ENCODE assay signal across 11 mouse cellular contexts in genomic region chr9:62253736-62254443, GRCm38 (mm10). TPM values are rescaled to one million over a fixed set of nuclear protein-coding genes. Genes with fewer than 3 reads are reported as not detected.
DNase-seq lines count a peak whose midpoint lies in the region; ATAC-seq and TF ChIP-seq lines count a peak whose summit lies in the region.
"Had no signal": no experiment of that assay in that cellular context is flagged by ENCODE, and none has a peak within 500 bp of the region (broad histone marks: within the 10 kb centered on the region; RNA-seq: fewer than 3 reads in every experiment).

No protein-coding gene starts in this region.

- H3K9me3 ChIP-seq in midbrain, embryonic 14.5 days (ENCODE audit: control insufficient read depth, low read length), result no peaks in the 10 kb centered on the region
- H3K9me3 ChIP-seq in midbrain, embryonic 16.5 days (replicated peaks; ENCODE audit: control insufficient read depth, low read length, poor library complexity, severe bottlenecking), result 0 out of 2 replicates have a peak, but pooled peaks cover under 1% of the 10 kb centered on the region
- H3K9me3 ChIP-seq: embryonic facial prominence, embryonic 15.5 days; heart, embryonic 15.5 days had no signal

- H3K9ac ChIP-seq in midbrain, embryonic 14.5 days (replicated peaks; ENCODE audit: low read length), result no peak overlapping the region
- H3K9ac ChIP-seq in midbrain, embryonic 16.5 days (ENCODE audit: low read depth, low read length), result no peak overlapping the region
- H3K9ac ChIP-seq: embryonic facial prominence, embryonic 15.5 days; heart, embryonic 15.5 days had no signal

- TF ChIP-seq POLR2A in cerebellum, adult 2 months (IDR thresholded peaks at IDR 0.05; ENCODE audit: borderline replicate concordance, insufficient read depth, low read length), result no peak

- ATAC-seq in midbrain, embryonic 14.5 days (ENCODE audit: low FRiP score, low TSS enrichment), result no peak
- no peak for ATAC-seq in midbrain, embryonic 16.5 days
- ATAC-seq in common myeloid progenitor, adult 5-6 weeks (replicated peaks; ENCODE audit: low read depth, poor library complexity, severe bottlenecking), result peak; percentile 69

- no peaks in the 10 kb centered on the region for H3K36me3 ChIP-seq in midbrain, embryonic 14.5 days (ENCODE audit: control insufficient read depth, insufficient read depth, low read length)
- H3K36me3 ChIP-seq in midbrain, embryonic 16.5 days (ENCODE audit: control insufficient read depth, insufficient read depth, low read length), result no peaks in the 10 kb centered on the region
- H3K36me3 ChIP-seq: embryonic facial prominence, embryonic 15.5 days; heart, embryonic 15.5 days had no signal

- no peak overlapping the region for H3K27ac ChIP-seq in cerebellum, adult 2 months (ENCODE audit: insufficient read depth, low read length)
- no peak overlapping the region for H3K27ac ChIP-seq in midbrain, embryonic 14.5 days (replicated peaks; ENCODE audit: low read depth, low read length)
- no peak overlapping the region for H3K27ac ChIP-seq in midbrain, embryonic 16.5 days (ENCODE audit: low read length)
- H3K27ac ChIP-seq: embryonic facial prominence, embryonic 15.5 days; heart, embryonic 15.5 days had no signal

- no peaks in the 10 kb centered on the region for H3K27me3 ChIP-seq in cerebellum, adult 2 months (ENCODE audit: control insufficient read depth, insufficient read depth, low read length)
- no peaks in the 10 kb centered on the region for H3K27me3 ChIP-seq in midbrain, embryonic 14.5 days (ENCODE audit: control insufficient read depth, insufficient read depth, low read length)
- H3K27me3 ChIP-seq in midbrain, embryonic 16.5 days (ENCODE audit: control insufficient read depth, insufficient read depth, low read depth, low read length), result no peaks in the 10 kb centered on the region
- H3K27me3 ChIP-seq: embryonic facial prominence, embryonic 15.5 days; heart, embryonic 15.5 days had no signal

- peak in 1 of 2 experiments; percentile 15 for DNase-seq in cerebellum, adult 2 months
- DNase-seq in cerebellum, postnatal 4 days (ENCODE audit: low spot score in 2 of 2), result no peak
- DNase-seq in midbrain, embryonic 14.5 days, result peak; percentile 67
- peak; percentile 36 for DNase-seq in thymus, postnatal 14 days
- no peak for DNase-seq in layer of hippocampus, adult 11-12 months (ENCODE audit: low spot score)
- no peak for DNase-seq in layer of hippocampus, adult 8-10 months (ENCODE audit: low spot score in 2 of 2)
- DNase-seq: right cerebral cortex, postnatal 14 days had no signal

- TF ChIP-seq CTCF in cerebellum, adult 2 months (IDR thresholded peaks at IDR 0.05; ENCODE audit: borderline replicate concordance, insufficient read depth, low read depth, low read length), result peak; percentile 36; the same call in 1 of the 2 replicates

- no peak overlapping the region for H3K4me2 ChIP-seq in midbrain, embryonic 14.5 days (ENCODE audit: low read length)
- H3K4me2 ChIP-seq in midbrain, embryonic 16.5 days (ENCODE audit: low read length), result no peak overlapping the region
- H3K4me2 ChIP-seq: embryonic facial prominence, embryonic 15.5 days; heart, embryonic 15.5 days had no signal

- 49% methylated on average over 3 of the region's 3 CpGs for WGBS in cerebellum, adult 2 months
- 19% methylated on average over 3 of the region's 3 CpGs for WGBS in midbrain, embryonic 14.5 days
- WGBS in midbrain, embryonic 16.5 days, result 24% methylated on average over 3 of the region's 3 CpGs

- H3K4me3 ChIP-seq in cerebellum, adult 2 months (replicated peaks; ENCODE audit: insufficient read depth, low read depth, low read length), result no peak overlapping the region
- no peak overlapping the region for H3K4me3 ChIP-seq in midbrain, embryonic 14.5 days (replicated peaks; ENCODE audit: low read depth, low read length)
- H3K4me3 ChIP-seq in midbrain, embryonic 16.5 days (ENCODE audit: low read depth, low read length), result no peak overlapping the region
- H3K4me3 ChIP-seq: embryonic facial prominence, embryonic 15.5 days; heart, embryonic 15.5 days had no signal

- H3K4me1 ChIP-seq in cerebellum, adult 2 months (ENCODE audit: control insufficient read depth, insufficient read depth, low read length), result no peaks in the 10 kb centered on the region
- no peaks in the 10 kb centered on the region for H3K4me1 ChIP-seq in midbrain, embryonic 14.5 days (ENCODE audit: control insufficient read depth, insufficient read depth, low read length)
- peaks cover 9% of the 10 kb centered on the region; the same call in 1 of the 2 replicates for H3K4me1 ChIP-seq in midbrain, embryonic 16.5 days (ENCODE audit: control insufficient read depth, insufficient read depth, low read length)

RNA-seq across cellular contexts. Expression of gene Spesp1, which starts 28.1 kb away (rescaled TPM):
- not detected in 2 replicates for polyA plus RNA-seq in cerebellum, adult 2 months (2012; rRNA removed)
- polyA plus RNA-seq in midbrain, embryonic 14.5 days (2014; fragmentation: Nextera tagmentation; extraction: Ambion mirVana), result not detected in 2 replicates
- not detected in 2 replicates for polyA plus RNA-seq in midbrain, embryonic 16.5 days (2015; fragmentation: Nextera tagmentation; extraction: Ambion mirVana)
- total RNA-seq in common myeloid progenitor, adult 5-6 weeks (2017), result not detected in 2 replicates
- total RNA-seq in layer of hippocampus, adult 8-10 months (2022), result under 1 TPM; 0.14 to 0.21 (median 0.20) TPM
- polyA plus RNA-seq: embryonic facial prominence, embryonic 15.5 days; heart, embryonic 15.5 days had no signal

Comparison
In these comparisons a context has a peak if more than half of its experiments do, and no peak if none do; other contexts are left out.
1. DNase-seq: peak in midbrain, embryonic 14.5 days (single experiment) and thymus, postnatal 14 days (single experiment); none in cerebellum, postnatal 4 days (0 of 2), layer of hippocampus, adult 11-12 months (single experiment) and layer of hippocampus, adult 8-10 months (0 of 2).